Mouse (Mus musculus) ES-E14 (cell line): Measurements from ENCODE around the gene Vipr2.

Experiments
- HCFC1 ChIP-seq: IDR thresholded peaks from 2 replicates; pipeline ENCODE4 v1.6.1; 2012; ENCODE audit warnings: low read length, inconsistent platforms, borderline replicate concordance; ENCODE audit not compliant: insufficient read depth
- ZC3H11A ChIP-seq: IDR thresholded peaks from 2 replicates; pipeline ENCODE4 v1.6.1; 2012; ENCODE audit warnings: low read depth, mild to moderate bottlenecking, inconsistent platforms, low read length, borderline replicate concordance

DNA sequence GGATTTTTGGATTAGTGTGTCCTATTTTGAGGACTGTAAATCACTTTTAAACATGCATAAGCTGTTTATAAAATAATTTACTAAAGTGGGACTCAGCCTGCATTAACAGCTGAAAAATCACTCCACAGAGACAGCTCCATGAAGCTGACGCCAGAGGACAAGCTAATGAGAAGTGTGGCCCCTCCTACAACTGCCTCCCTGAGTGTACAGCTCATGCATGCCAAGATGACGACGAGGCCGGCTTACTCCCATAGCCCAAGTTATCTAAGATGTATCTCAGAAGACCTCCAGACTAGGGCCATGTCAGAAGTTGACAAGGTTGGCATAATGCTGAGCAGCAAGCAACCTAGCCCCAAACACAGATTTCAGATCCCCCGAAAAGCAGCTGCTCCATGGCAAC, 81.7 kb downstream of the Vipr2 start:
- TF ChIP-seq ZC3H11A (no peak), HCFC1 (no peak)
